Mouse (Mus musculus): ENCODE measurements around the gene Ptpn11. TPM values are rescaled to one million over a fixed set of nuclear protein-coding genes. Genes with fewer than 3 reads are reported as not detected.

Gene Ptpn11
- polyA plus RNA-seq, 1 experiment from 2014 or later: 32.1 TPM

DNA sequence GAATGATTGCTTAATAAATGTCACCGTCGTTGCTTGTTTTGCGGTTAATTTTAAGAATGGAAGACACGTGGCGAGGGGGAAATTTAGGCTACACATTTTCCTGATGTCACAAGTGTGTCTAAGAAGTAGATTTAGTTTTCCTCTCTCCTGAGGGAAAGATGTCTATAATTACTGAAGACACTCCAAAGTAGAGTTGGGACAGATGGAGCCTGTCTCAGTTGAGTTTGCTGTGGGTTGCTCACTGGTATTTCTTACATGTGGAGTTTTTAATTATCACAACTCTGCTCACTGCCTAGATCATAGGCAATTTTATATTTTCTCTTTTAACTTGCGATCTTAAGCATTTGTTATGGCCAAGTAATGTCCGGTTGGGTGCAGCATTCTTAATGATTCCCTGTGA, 108.6 kb downstream of the Ptpn11 start:
- Histone ChIP-seq H3K27me3 (replicated peaks; ENCODE audit: control insufficient read depth, insufficient read depth, low read length) (no peaks in the 10 kb centered on the region), H3K9me3 (replicated peaks; ENCODE audit: control insufficient read depth, low read length) (no peaks in the 10 kb centered on the region), H3K27ac (ENCODE audit: low read depth, low read length) (no peak overlapping the region), H3K4me1 (ENCODE audit: control insufficient read depth, insufficient read depth, low read length) (no peaks in the 10 kb centered on the region), H3K4me3 (ENCODE audit: low read depth, low read length) (no peak overlapping the region), H3K4me2 (ENCODE audit: low read length) (no peak overlapping the region), H3K9ac (ENCODE audit: low read length) (no peak overlapping the region), H3K36me3 (ENCODE audit: control insufficient read depth, insufficient read depth, low read length) (no peaks in the 10 kb centered on the region)
- ATAC-seq: no peak
- no peak for DNase-seq (ENCODE audit: low spot score)
- WGBS: 94% methylated on average over 7 of the region's 7 CpGs

DNA sequence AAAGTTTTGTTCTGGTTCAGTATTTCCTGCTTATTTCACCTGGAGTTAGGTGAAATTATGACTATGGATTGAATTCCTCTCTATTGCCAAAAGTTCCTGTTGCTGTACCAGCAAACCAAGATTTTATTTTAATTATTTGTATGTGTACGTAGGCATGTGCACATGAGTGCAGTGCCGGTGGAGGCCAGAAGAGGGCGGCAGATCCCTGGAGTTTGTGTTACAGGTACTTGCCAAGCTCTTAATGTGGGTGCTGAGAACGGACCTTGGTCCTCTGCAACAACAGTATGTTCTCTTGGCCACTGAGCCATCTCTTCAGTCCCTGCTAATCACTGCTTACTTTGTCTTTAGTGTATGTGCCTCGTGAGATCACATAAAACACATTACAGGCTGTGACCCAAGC, 109.4 kb downstream of the Ptpn11 start:
- no peak overlapping the region for H3K4me2 ChIP-seq (ENCODE audit: low read length)
- WGBS: 81% methylated on average over 5 of the region's 5 CpGs
- H3K9ac ChIP-seq (ENCODE audit: low read length): no peak overlapping the region
- H3K4me1 ChIP-seq (ENCODE audit: control insufficient read depth, insufficient read depth, low read length): no peaks in the 10 kb centered on the region; the same call in 1 of the 2 replicates
- H3K27me3 ChIP-seq (replicated peaks; ENCODE audit: control insufficient read depth, insufficient read depth, low read length): no peaks in the 10 kb centered on the region
- no peak overlapping the region for H3K4me3 ChIP-seq (ENCODE audit: low read depth, low read length)
- H3K36me3 ChIP-seq (ENCODE audit: control insufficient read depth, insufficient read depth, low read length): no peaks in the 10 kb centered on the region
- H3K9me3 ChIP-seq (replicated peaks; ENCODE audit: control insufficient read depth, low read length): no peaks in the 10 kb centered on the region
- H3K27ac ChIP-seq (ENCODE audit: low read depth, low read length): no peak overlapping the region
- ATAC-seq (no peak), DNase-seq (ENCODE audit: low spot score) (no peak)

Other genes starting within 250 kb of the Ptpn11 start
- gene Rph3a, start 181.3 kb downstream of the Ptpn11 start, polyA plus RNA-seq (2014; fragmentation: Nextera tagmentation; extraction: Ambion mirVana): 10.9 and 17.0 TPM in 2 replicates
- gene Rpl6, start 13.1 kb upstream of the Ptpn11 start, polyA plus RNA-seq (2014; fragmentation: Nextera tagmentation; extraction: Ambion mirVana): 455 and 505 TPM in 2 replicates
- 15.8 and 22.0 TPM in 2 replicates for gene Hectd4, start 28.8 kb upstream of the Ptpn11 start, polyA plus RNA-seq (2014; fragmentation: Nextera tagmentation; extraction: Ambion mirVana)
- 129 and 140 TPM in 2 replicates for gene Trafd1, start 194.2 kb upstream of the Ptpn11 start, polyA plus RNA-seq (2014; fragmentation: Nextera tagmentation; extraction: Ambion mirVana)
- gene Naa25, start 206.5 kb upstream of the Ptpn11 start, polyA plus RNA-seq (2014; fragmentation: Nextera tagmentation; extraction: Ambion mirVana): 54.7 and 61.9 TPM in 2 replicates